ENCODE assay signal across 11 mouse cellular contexts in genomic region chr3:118421701-118422100, GRCm38 (mm10).
"Had no signal": no experiment of that assay in that cellular context is flagged by ENCODE, and none has a peak within 500 bp of the region (broad histone marks: within the 10 kb centered on the region; RNA-seq: fewer than 3 reads in every experiment).

No protein-coding gene starts in this region.

- DNase-seq: lung, adult 18-20 months; lung, postnatal 10 days; lung, postnatal 4 days; midbrain, embryonic 14.5 days; right cerebral cortex, adult 18-20 months; right cerebral cortex, postnatal 25 days; right cerebral cortex, postnatal 4 days; spleen, adult 18-20 months; thymus, adult 18-20 months; thymus, postnatal 25 days; thymus, postnatal 4 days had no signal
